ENCODE assay signal across 30 mouse cellular contexts in genomic region chr8:81757580-81758144, GRCm38 (mm10).
A peak's percentile ranks its signal among the peaks of the same experiment; 100 is the strongest.
DNase-seq lines count a peak whose midpoint lies in the region; ATAC-seq and TF ChIP-seq lines count a peak whose summit lies in the region.
"Had no signal": no experiment of that assay in that cellular context is flagged by ENCODE, and none has a peak within 500 bp of the region (broad histone marks: within the 10 kb centered on the region; RNA-seq: fewer than 3 reads in every experiment).

No protein-coding gene starts in this region.

- H3K27me3 ChIP-seq in forebrain, embryonic 16.5 days (replicated peaks; ENCODE audit: control insufficient read depth, insufficient read depth, low read length), result no peaks in the 10 kb centered on the region
- H3K27me3 ChIP-seq in forebrain, embryonic 14.5 days (replicated peaks; ENCODE audit: control insufficient read depth, insufficient read depth, low read length), result no peaks in the 10 kb centered on the region
- no peaks in the 10 kb centered on the region for H3K27me3 ChIP-seq in megakaryocyte, embryonic 14.5 days (replicated peaks)
- H3K27me3 ChIP-seq in stomach, embryonic 16.5 days (ENCODE audit: control insufficient read depth, insufficient read depth, low read length), result no peaks in the 10 kb centered on the region
- H3K27me3 ChIP-seq in stomach, postnatal 0 days (ENCODE audit: control insufficient read depth, insufficient read depth, low read length), result no peaks in the 10 kb centered on the region
- H3K27me3 ChIP-seq: embryonic facial prominence, embryonic 15.5 days; forebrain, embryonic 12.5 days; intestine, embryonic 15.5 days; liver, embryonic 13.5 days; neural tube, embryonic 13.5 days; stomach, embryonic 15.5 days had no signal

- no peak overlapping the region for H3K27ac ChIP-seq in forebrain, embryonic 16.5 days (ENCODE audit: low read length)
- H3K27ac ChIP-seq in forebrain, embryonic 14.5 days (ENCODE audit: low read depth, low read length), result no peak overlapping the region
- H3K27ac ChIP-seq in stomach, embryonic 16.5 days (ENCODE audit: low read length), result peak overlapping the region; percentile 38; the same call in 1 of the 2 replicates
- H3K27ac ChIP-seq in stomach, postnatal 0 days (replicated peaks), result no peak overlapping the region
- H3K27ac ChIP-seq: embryonic facial prominence, embryonic 15.5 days; forebrain, embryonic 12.5 days; hindbrain, embryonic 10.5 days; hindbrain, postnatal 0 days; intestine, embryonic 15.5 days; layer of hippocampus, adult 2 months; liver, embryonic 13.5 days; neural tube, embryonic 13.5 days; stomach, embryonic 15.5 days had no signal

- H3K4me1 ChIP-seq in forebrain, embryonic 16.5 days (replicated peaks; ENCODE audit: control insufficient read depth, insufficient read depth, low read length), result no peaks in the 10 kb centered on the region
- no peaks in the 10 kb centered on the region for H3K4me1 ChIP-seq in forebrain, embryonic 14.5 days (ENCODE audit: control insufficient read depth, insufficient read depth, low read length)
- H3K4me1 ChIP-seq in megakaryocyte, embryonic 14.5 days, result peaks cover 77% of the 10 kb centered on the region
- no peaks in the 10 kb centered on the region for H3K4me1 ChIP-seq in stomach, embryonic 16.5 days (ENCODE audit: control insufficient read depth, insufficient read depth, low read length)
- H3K4me1 ChIP-seq in stomach, postnatal 0 days (replicated peaks; ENCODE audit: control insufficient read depth, insufficient read depth), result no peaks in the 10 kb centered on the region
- H3K4me1 ChIP-seq: forebrain, embryonic 12.5 days; hindbrain, embryonic 10.5 days; neural tube, embryonic 13.5 days; stomach, embryonic 15.5 days had no signal

- TF ChIP-seq EP300 in stomach, postnatal 0 days (optimal IDR thresholded peaks at IDR 0.05), result no peak

- WGBS in forebrain, embryonic 16.5 days, result 83% methylated on average over 2 of the region's 2 CpGs
- WGBS in forebrain, embryonic 14.5 days, result 83% methylated on average over 2 of the region's 2 CpGs
- WGBS in stomach, embryonic 16.5 days, result 85% methylated on average over 2 of the region's 2 CpGs
- WGBS in stomach, postnatal 0 days, result 71% methylated on average over 2 of the region's 2 CpGs

- no peak for DNase-seq in forebrain, embryonic 14.5 days (ENCODE audit: low spot score)
- no peak for DNase-seq in stomach, postnatal 0 days (ENCODE audit: low spot score)
- DNase-seq: adrenal gland, postnatal 25 days; cerebellum, adult 18-20 months; cerebellum, postnatal 10 days; gastrocnemius, postnatal 10 days; heart, postnatal 14 days; kidney, adult 2 months; kidney, postnatal 36 days; left cerebral cortex, postnatal 4 days; liver, embryonic 13.5 days; lung, adult 18-20 months; lung, postnatal 4 days; thymus, adult 18-20 months; thymus, postnatal 25 days had no signal

- no peaks in the 10 kb centered on the region for H3K36me3 ChIP-seq in forebrain, embryonic 16.5 days (ENCODE audit: control insufficient read depth, insufficient read depth)
- H3K36me3 ChIP-seq in forebrain, embryonic 14.5 days (ENCODE audit: control insufficient read depth, insufficient read depth, low read length), result no peaks in the 10 kb centered on the region
- peaks cover 6% of the 10 kb centered on the region for H3K36me3 ChIP-seq in megakaryocyte, embryonic 14.5 days (replicated peaks; ENCODE audit: low read length)
- H3K36me3 ChIP-seq in stomach, embryonic 16.5 days (ENCODE audit: control insufficient read depth, insufficient read depth, low read length), result no peaks in the 10 kb centered on the region
- H3K36me3 ChIP-seq in stomach, postnatal 0 days (ENCODE audit: control insufficient read depth, insufficient read depth, low read length), result no peaks in the 10 kb centered on the region
- H3K36me3 ChIP-seq: embryonic facial prominence, embryonic 15.5 days; forebrain, embryonic 12.5 days; hindbrain, embryonic 10.5 days; intestine, embryonic 15.5 days; liver, embryonic 13.5 days; neural tube, embryonic 13.5 days; stomach, embryonic 15.5 days had no signal

- no peak overlapping the region for H3K4me2 ChIP-seq in forebrain, embryonic 16.5 days (ENCODE audit: low read length)
- no peak overlapping the region for H3K4me2 ChIP-seq in forebrain, embryonic 14.5 days (ENCODE audit: low read length)
- H3K4me2 ChIP-seq in stomach, embryonic 16.5 days (ENCODE audit: low read depth, low read length), result no peak overlapping the region
- H3K4me2 ChIP-seq in stomach, postnatal 0 days (replicated peaks; ENCODE audit: low read depth), result no peak overlapping the region
- H3K4me2 ChIP-seq: embryonic facial prominence, embryonic 15.5 days; forebrain, embryonic 12.5 days; intestine, embryonic 15.5 days; liver, embryonic 13.5 days; neural tube, embryonic 13.5 days; stomach, embryonic 15.5 days had no signal

- 0 out of 2 replicates have a peak, but pooled peaks have one; percentile 40 for ATAC-seq in forebrain, embryonic 16.5 days
- ATAC-seq in forebrain, embryonic 14.5 days, result no peak
- ATAC-seq in megakaryocyte, adult 5-6 weeks (ENCODE audit: poor library complexity, severe bottlenecking), result no peak
- no peak for ATAC-seq in stomach, embryonic 16.5 days (ENCODE audit: insufficient read depth, low FRiP score)
- no peak for ATAC-seq in stomach, postnatal 0 days (ENCODE audit: low FRiP score, low TSS enrichment)
- ATAC-seq in CD4-positive, CD25-positive, alpha-beta regulatory T cell, adult 4 months, result no peak
- ATAC-seq: hindbrain, postnatal 0 days; intestine, embryonic 15.5 days; lung, postnatal 0 days had no signal

- TF ChIP-seq CTCF in stomach, postnatal 0 days (IDR thresholded peaks at IDR 0.05; ENCODE audit: low read depth), result no peak

- no peak overlapping the region for H3K9ac ChIP-seq in forebrain, embryonic 16.5 days (replicated peaks; ENCODE audit: low read depth, low read length)
- H3K9ac ChIP-seq in forebrain, embryonic 14.5 days (ENCODE audit: low read length), result no peak overlapping the region
- H3K9ac ChIP-seq in stomach, embryonic 16.5 days (ENCODE audit: low read length), result no peak overlapping the region
- no peak overlapping the region for H3K9ac ChIP-seq in stomach, postnatal 0 days (ENCODE audit: low read length)
- H3K9ac ChIP-seq: embryonic facial prominence, embryonic 15.5 days; forebrain, embryonic 12.5 days; intestine, embryonic 15.5 days; liver, embryonic 13.5 days; neural tube, embryonic 13.5 days; stomach, embryonic 15.5 days had no signal

- no peak overlapping the region for H3K4me3 ChIP-seq in forebrain, embryonic 16.5 days (replicated peaks; ENCODE audit: low read length)
- no peak overlapping the region for H3K4me3 ChIP-seq in forebrain, embryonic 14.5 days (ENCODE audit: low read depth, low read length)
- H3K4me3 ChIP-seq in megakaryocyte, embryonic 14.5 days (replicated peaks), result peak overlapping the region; percentile 92
- H3K4me3 ChIP-seq in stomach, embryonic 16.5 days (replicated peaks; ENCODE audit: low read length), result no peak overlapping the region
- H3K4me3 ChIP-seq in stomach, postnatal 0 days (ENCODE audit: low read depth, low read length), result no peak overlapping the region
- H3K4me3 ChIP-seq: embryonic facial prominence, embryonic 15.5 days; forebrain, embryonic 12.5 days; hindbrain, embryonic 10.5 days; intestine, embryonic 15.5 days; layer of hippocampus, adult 2 months; liver, embryonic 13.5 days; myocyte; neural tube, embryonic 13.5 days; stomach, embryonic 15.5 days had no signal

- H3K9me3 ChIP-seq in forebrain, embryonic 16.5 days (ENCODE audit: control insufficient read depth, low read length), result no peaks in the 10 kb centered on the region
- no peaks in the 10 kb centered on the region for H3K9me3 ChIP-seq in forebrain, embryonic 14.5 days (replicated peaks; ENCODE audit: control insufficient read depth, low read length)
- no peaks in the 10 kb centered on the region for H3K9me3 ChIP-seq in megakaryocyte, embryonic 14.5 days
- no peaks in the 10 kb centered on the region for H3K9me3 ChIP-seq in stomach, embryonic 16.5 days (replicated peaks; ENCODE audit: control insufficient read depth, low read length)
- no peaks in the 10 kb centered on the region for H3K9me3 ChIP-seq in stomach, postnatal 0 days (ENCODE audit: control insufficient read depth, low read length)
- H3K9me3 ChIP-seq: embryonic facial prominence, embryonic 15.5 days; forebrain, embryonic 12.5 days; hindbrain, embryonic 10.5 days; intestine, embryonic 15.5 days; liver, embryonic 13.5 days; neural tube, embryonic 13.5 days; stomach, embryonic 15.5 days had no signal
